Mouse (Mus musculus): ENCODE measurements at regions not wholly inside any gene's neighbourhood (a gene's known extent, or its start where the extent isn't known, plus 50 kb on each side); places are given as distances from the start of the nearest gene placed in this dataset.

DNA sequence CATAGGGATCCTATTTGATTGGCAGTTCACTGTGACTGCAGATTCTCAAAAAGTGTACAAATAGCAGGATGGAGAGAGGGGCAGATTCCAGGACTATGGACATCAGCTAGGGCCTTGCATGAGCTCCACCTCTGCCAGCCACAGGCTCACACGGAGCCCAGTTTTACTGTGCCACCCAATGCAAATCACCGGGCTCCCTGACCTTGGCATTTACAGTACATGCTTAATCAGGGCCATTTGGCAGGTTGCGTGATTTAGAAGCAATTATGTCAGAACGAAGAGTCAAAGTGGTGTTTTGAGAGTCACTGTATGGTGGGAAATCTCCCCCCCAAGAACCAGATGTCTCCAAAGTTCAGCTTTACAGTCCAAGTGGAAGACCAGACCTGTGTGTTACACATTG lies 456.1 kb downstream of the Bnc2 start:
- no peak for DNase-seq (ENCODE audit: low read depth, low spot score)

DNA sequence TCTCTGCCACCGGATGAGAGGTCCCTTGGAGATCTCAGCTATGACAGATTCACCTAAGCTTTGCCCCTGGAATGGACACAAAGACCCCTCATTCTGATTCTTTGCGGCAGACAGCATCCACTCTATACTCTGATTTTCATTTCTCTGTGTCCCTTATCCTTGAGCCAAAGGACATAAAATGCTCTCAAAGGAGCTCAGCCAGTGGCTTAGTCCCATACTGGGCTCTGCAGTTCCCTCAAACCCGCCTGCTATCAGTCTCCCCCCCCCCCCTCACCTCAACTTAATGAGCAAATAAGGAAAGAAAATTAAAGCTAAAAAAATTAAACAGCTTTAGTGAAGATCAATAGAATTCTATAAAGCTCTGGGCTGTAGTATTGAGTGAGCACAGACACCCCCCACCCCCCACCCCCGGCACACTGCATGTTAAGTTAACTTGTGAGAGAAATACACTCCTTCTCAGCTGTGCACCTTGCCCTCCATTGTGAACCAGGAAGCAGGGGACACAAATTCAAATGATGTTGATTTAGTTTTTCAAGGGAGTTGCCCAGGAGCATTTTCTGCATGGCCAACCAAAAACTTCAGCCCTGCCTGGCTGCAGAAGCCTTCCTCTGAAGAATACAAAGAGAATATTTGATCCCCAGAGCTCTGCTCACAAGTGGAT lies 452.9 kb downstream of the Bnc2 start:
- no peak for DNase-seq (ENCODE audit: low read depth, low spot score)

DNA sequence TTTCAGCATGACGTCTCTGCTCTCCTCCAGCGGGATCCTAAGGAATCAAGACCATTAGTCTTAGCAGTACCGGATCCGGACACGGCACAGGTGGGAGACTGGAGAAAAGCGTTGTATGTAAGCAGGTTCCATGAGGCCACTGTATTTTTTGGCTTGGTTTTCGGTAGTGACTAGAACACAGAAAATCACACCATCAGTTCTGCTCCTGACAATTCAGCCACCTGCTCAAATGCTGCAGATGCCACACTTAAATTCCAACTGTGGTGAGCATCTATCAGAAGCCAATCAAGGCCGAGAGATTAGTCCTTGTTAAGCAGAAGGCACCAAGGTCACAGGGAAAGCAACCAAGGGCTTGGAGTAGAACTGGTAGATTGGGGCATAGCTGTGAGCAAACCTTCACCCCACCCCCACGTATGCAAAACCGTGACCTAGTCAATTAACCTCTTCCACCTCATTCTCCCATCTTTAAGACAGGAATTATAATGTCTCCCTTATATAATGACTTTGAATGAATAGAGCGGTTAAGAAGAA lies 452.2 kb downstream of the Bnc2 start:
- no peak for DNase-seq (ENCODE audit: low read depth, low spot score)

GRCm38 (mm10) chr4:84224556-84224955 lies 450.5 kb downstream of the Bnc2 start:
- no peak for DNase-seq (ENCODE audit: low read depth, low spot score)
